Mouse (Mus musculus): Measurements from ENCODE around the gene Gm14308. TPM values are rescaled to one million over a fixed set of nuclear protein-coding genes. Genes with fewer than 3 reads are reported as not detected.
"Not testable (repeated sequence)": the region's sequence is repeated elsewhere in the genome, so short reads cannot be mapped to it uniquely, and the experiment has no call there.

Gene Gm14308
- total RNA-seq (2021), result 10 to 100 TPM in 1 of 2 experiments, 1 to 10 TPM in 1; 5.3 to 13.5 TPM
- long read RNA-seq, experiment 1, transcript Gm14308-203 (4 exons, 1,458 nt), result major isoform, 5 of 5 reads
- long read RNA-seq, experiment 1, partial matches to known transcripts, result 0 of 5 reads
- long read RNA-seq, experiment 1, other reads (novel, unspliced or antisense), result 0 of 5 reads
- long read RNA-seq, experiment 2, transcript Gm14308-203 (4 exons, 1,458 nt), result major isoform, 10 of 14 reads
- long read RNA-seq, experiment 2, partial matches to known transcripts, result 0 of 14 reads
- long read RNA-seq, experiment 2, other reads (novel, unspliced or antisense), result 4 of 14 reads

GRCm38 (mm10) chr2:176636244-176636643, at the start of gene Gm14308:
TSS of gene Gm14308 (minus strand) at chr2:176636344.
- not testable (repeated sequence) for DNase-seq (ENCODE audit: low spot score in 2 of 2)

- not testable (repeated sequence) for DNase-seq (ENCODE audit: low spot score in 2 of 2)
These were observed 34.1 kb upstream of the Gm14308 start, which contains the start of gene Zfp973 for GRCm38 (mm10) chr2:176670222-176670621. TSS of gene Zfp973 (plus strand) at chr2:176670522.

Other genes starting within 250 kb of the Gm14308 start
- 10 to 100 TPM; 20.2 to 24.0 TPM for gene Gm14435, start 212.8 kb downstream of the Gm14308 start, total RNA-seq (2021)
- gene Gm14434, start 149.6 kb downstream of the Gm14308 start, total RNA-seq (2021), result not detected
- gene Zfp967, start 115.3 kb downstream of the Gm14308 start, total RNA-seq (2021), result not detected
- gene Zfp973, start 34.2 kb upstream of the Gm14308 start, total RNA-seq (2021), result 10 to 100 TPM; 12.3 to 14.5 TPM
- gene Gm14305, start 72.0 kb upstream of the Gm14308 start, total RNA-seq (2021), result 10 to 100 TPM; 35.0 to 38.3 TPM
- 10 to 100 TPM; 15.6 to 24.2 TPM for gene Gm14295, start 162.3 kb upstream of the Gm14308 start, total RNA-seq (2021)
- gene Gm14408, start 194.8 kb upstream of the Gm14308 start, total RNA-seq (2021), result not detected